Mouse (Mus musculus) spleen, adult 2 months (tissue): ENCODE results near the gene Kcnk16.

ENCODE experiments used
- CTCF ChIP-seq: fragments of 200-500 bp; IDR thresholded peaks from 2 replicates; pipeline ENCODE4 v1.5.1; 2011; ENCODE audit warnings: mild to moderate bottlenecking, inconsistent platforms; ENCODE audit not compliant: insufficient read depth, insufficient read length, insufficient replicate concordance; ENCODE audit errors: extremely low read depth
- POLR2A ChIP-seq: fragments of 200-500 bp; IDR thresholded peaks from 2 replicates; pipeline ENCODE4 v1.6.1; 2011; ENCODE audit warnings: low read depth, low read length, inconsistent platforms

DNA sequence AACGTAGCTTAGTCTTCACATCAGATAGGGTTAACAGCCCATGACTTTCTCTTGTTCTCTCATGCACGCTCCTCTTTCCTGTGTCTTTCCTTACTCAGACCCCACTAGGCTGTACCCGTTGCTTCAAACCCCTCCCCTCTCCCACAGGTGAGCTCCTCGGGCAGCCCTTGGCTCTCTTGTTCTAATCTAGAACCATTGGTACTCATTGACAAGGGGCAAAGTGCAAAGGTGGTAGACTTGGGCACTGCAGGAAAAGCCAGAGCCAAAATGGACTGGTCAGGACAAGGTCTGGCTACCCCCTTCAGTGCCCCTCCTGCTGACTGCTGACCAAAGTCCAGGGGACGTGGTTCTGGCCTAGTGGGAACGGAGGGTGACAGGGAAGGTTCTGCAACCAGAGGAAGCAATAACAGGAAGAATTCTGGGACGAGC, 38.9 kb downstream of the Kcnk16 start:
- TF ChIP-seq CTCF = no peak
- no peak for TF ChIP-seq POLR2A
